Mouse (Mus musculus): ENCODE results near the gene Camta2.

- TF ChIP-seq CTCF (IDR thresholded peaks at IDR 0.05; ENCODE audit: low read depth, low read length) (no peak), POLR2A (IDR thresholded peaks at IDR 0.05; ENCODE audit: borderline replicate concordance, low read depth, low read length) (no peak)
Measured at GRCm38 (mm10) chr11:70670483-70670882, 17.4 kb downstream of the Camta2 start.

Measured in bone marrow macrophage, adult 2 months (primary cell).